9 mouse cellular contexts compared by ENCODE assay signal in genomic region chr10:109713001-109713400, GRCm38 (mm10).
DNase-seq lines count a peak whose midpoint lies in the region; TF ChIP-seq lines count a peak whose summit lies in the region.
"Had no signal": no experiment of that assay in that cellular context is flagged by ENCODE, and none has a peak within 500 bp of the region (broad histone marks: within the 10 kb centered on the region; RNA-seq: fewer than 3 reads in every experiment).

No protein-coding gene starts in this region.

- WGBS in thymus, adult 2 months: 49% methylated on average over 5 of the region's 5 CpGs

- no peak overlapping the region for H3K4me3 ChIP-seq in thymus, adult 2 months (ENCODE audit: control insufficient read depth, insufficient read depth, low read length)
- H3K4me3 ChIP-seq: limb, embryonic 12.5 days had no signal

- no peak overlapping the region for H3K27ac ChIP-seq in thymus, adult 2 months (ENCODE audit: control insufficient read depth, insufficient read depth, low read length)
- H3K27ac ChIP-seq: limb, embryonic 12.5 days had no signal

- no peak for TF ChIP-seq CTCF in thymus, adult 2 months (IDR thresholded peaks at IDR 0.05; ENCODE audit: borderline replicate concordance, control insufficient read depth, extremely low read depth, insufficient read depth, low read length, poor library complexity)

- H3K36me3 ChIP-seq in thymus, adult 2 months (ENCODE audit: control insufficient read depth, insufficient read depth, low read length): no peaks in the 10 kb centered on the region
- H3K36me3 ChIP-seq: limb, embryonic 12.5 days had no signal

- DNase-seq in kidney, postnatal 4 days: peak; percentile 4 to 10
- no peak for DNase-seq in kidney, adult 8-10 months
- peak; percentile 4 for DNase-seq in MEL-GATA-1-ER (ENCODE audit: extremely low read depth, low read depth)
- DNase-seq in cerebellum, adult 9-11 months: peak; percentile 75
- peak; percentile 6 for DNase-seq in hindlimb bud, embryonic 11.5 days (ENCODE audit: extremely low spot score, low read depth, low spot score)
- DNase-seq in thymus, adult 2 months: no peak
- no peak for DNase-seq in ovary, postnatal 36 days (ENCODE audit: low spot score)
- no peak for DNase-seq in kidney, postnatal 36 days

- H3K4me1 ChIP-seq in thymus, adult 2 months (replicated peaks; ENCODE audit: control insufficient read depth, insufficient read depth, low read length): no peaks in the 10 kb centered on the region
- H3K4me1 ChIP-seq: limb, embryonic 12.5 days had no signal

- no peaks in the 10 kb centered on the region for H3K27me3 ChIP-seq in thymus, adult 2 months (ENCODE audit: control insufficient read depth, insufficient read depth, low read length)
- H3K27me3 ChIP-seq: limb, embryonic 12.5 days had no signal

- TF ChIP-seq POLR2A in thymus, adult 2 months (IDR thresholded peaks at IDR 0.05; ENCODE audit: control insufficient read depth, extremely low read depth, insufficient read depth, low read length, poor library complexity): no peak

Comparison
In these comparisons a context has a peak if more than half of its experiments do, and no peak if none do; other contexts are left out.
1. DNase-seq: peak in kidney, postnatal 4 days (2 of 2), MEL-GATA-1-ER (single experiment), cerebellum, adult 9-11 months (single experiment) and hindlimb bud, embryonic 11.5 days (single experiment); none in kidney, adult 8-10 months (0 of 2), thymus, adult 2 months (single experiment), ovary, postnatal 36 days (single experiment) and kidney, postnatal 36 days (0 of 2).